Mouse (Mus musculus) thymus, adult 2 months (tissue): Measurements from ENCODE around the gene Chrm3. TPM values are rescaled to one million over a fixed set of nuclear protein-coding genes. Genes with fewer than 3 reads are reported as not detected.

Experiments used
- DNase-seq: peaks from one replicate; pipeline ENCODE4 v3.0.0; 2021
- H3K27ac ChIP-seq: fragments of 200-500 bp; 2 replicates; pipeline ENCODE4 v1.5.1; 2012; ENCODE audit warnings: low read length, control low read depth; ENCODE audit not compliant: control insufficient read depth, insufficient read depth
- H3K27me3 ChIP-seq: fragments of 200-500 bp; 2 replicates; pipeline ENCODE4 v1.6.1; 2012; ENCODE audit warnings: mild to moderate bottlenecking, low read length, moderate library complexity, mixed read lengths; ENCODE audit not compliant: control insufficient read depth, insufficient read depth
- H3K36me3 ChIP-seq: fragments of 200-500 bp; 2 replicates; pipeline ENCODE4 v1.6.1; 2012; ENCODE audit warnings: mild to moderate bottlenecking, low read length, moderate library complexity; ENCODE audit not compliant: control insufficient read depth, insufficient read depth
- H3K4me1 ChIP-seq: fragments of 200-500 bp; replicated peaks from 2 replicates; pipeline ENCODE4 v1.6.1; 2012; ENCODE audit warnings: low read length; ENCODE audit not compliant: control insufficient read depth, insufficient read depth
- H3K4me3 ChIP-seq: fragments of 200-500 bp; 2 replicates; pipeline ENCODE4 v1.5.1; 2012; ENCODE audit warnings: mild to moderate bottlenecking, low read length, control low read depth, moderate library complexity; ENCODE audit not compliant: control insufficient read depth, insufficient read depth
- CTCF ChIP-seq: fragments of 200-500 bp; IDR thresholded peaks from 2 replicates; pipeline ENCODE4 v1.5.1; 2012; ENCODE audit warnings: mild to moderate bottlenecking, control low read depth, low read length, moderate library complexity, borderline replicate concordance; ENCODE audit not compliant: control insufficient read depth, poor library complexity, insufficient read depth; ENCODE audit errors: extremely low read depth
- POLR2A ChIP-seq: fragments of 200-500 bp; IDR thresholded peaks from 2 replicates; pipeline ENCODE4 v1.6.1; 2012; ENCODE audit warnings: mild to moderate bottlenecking, low read length, control low read depth, moderate library complexity; ENCODE audit not compliant: control insufficient read depth, poor library complexity, insufficient read depth; ENCODE audit errors: extremely low read depth
- WGBS: fragments of 180-500 bp; shearing (Covaris S2); methylation state at CpG from one replicate; pipeline ENCODE4 v1.1.7; 2018; 5-methylcytosine and 5-hydroxymethylcytosine counted together
- polyA plus RNA-seq: library from polyadenylated mRNA; depleted of rRNA; stranded (reverse); fragments of >200 nt; gene quantifications from 2 replicates; pipeline ENCODE4 v1.2.3, GENCODE M21; 2012

The Chrm3 gene
- polyA plus RNA-seq, 1 experiment: 0.28 TPM

DNA sequence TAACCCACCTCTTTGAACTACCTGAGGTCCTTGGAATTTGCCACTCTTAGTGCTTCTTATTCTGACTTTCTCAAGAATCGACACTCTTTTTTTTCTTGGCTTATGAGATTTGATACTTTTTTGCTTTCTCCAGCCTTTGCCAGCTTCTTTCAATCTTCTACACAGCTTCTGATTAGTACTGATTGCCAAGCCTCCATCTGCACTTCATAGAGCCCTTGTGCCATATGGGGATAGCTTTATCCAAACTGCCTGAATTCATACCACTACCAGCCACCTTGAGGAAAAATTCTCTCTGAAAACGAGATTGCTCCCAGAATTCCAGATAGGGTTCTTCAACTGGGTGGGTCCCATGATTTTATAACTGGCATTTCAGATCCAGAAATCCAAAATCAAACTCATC is 368.0 kb downstream of the Chrm3 start:
- no peak for TF ChIP-seq CTCF
- no peak for TF ChIP-seq POLR2A
- Histone ChIP-seq H3K4me1 (no peaks in the 10 kb centered on the region), H3K4me3 (no peak overlapping the region), H3K36me3 (no peaks in the 10 kb centered on the region), H3K27me3 (no peaks in the 10 kb centered on the region), H3K27ac (no peak overlapping the region)
- no peak for DNase-seq
- 90% methylated on average over 2 of the region's 2 CpGs for WGBS

DNA sequence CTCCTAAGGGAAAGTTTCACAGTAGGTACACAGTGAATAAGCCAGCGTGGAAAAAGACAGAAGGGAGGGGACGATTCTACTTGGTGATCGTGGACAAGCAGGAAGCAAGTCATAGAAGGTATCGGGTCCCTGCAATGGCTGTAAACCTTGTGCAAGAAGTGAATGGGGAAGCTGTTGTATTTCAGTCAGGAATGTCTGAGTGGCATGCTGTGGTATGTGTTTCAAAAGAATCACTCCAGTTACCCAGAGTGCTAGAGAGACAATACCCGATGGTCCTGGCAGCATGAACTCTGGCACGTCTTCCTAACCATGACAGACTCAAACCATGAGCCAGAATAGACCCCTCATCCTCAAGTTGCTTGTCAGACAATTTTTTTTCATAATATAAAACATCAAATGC is 375.0 kb downstream of the Chrm3 start:
- DNase-seq: no peak
- Histone ChIP-seq H3K4me3 (no peak overlapping the region), H3K27ac (no peak overlapping the region), H3K4me1 (no peaks in the 10 kb centered on the region), H3K36me3 (no peaks in the 10 kb centered on the region), H3K27me3 (no peaks in the 10 kb centered on the region)
- TF ChIP-seq POLR2A (no peak), CTCF (no peak)
- whole genome bisulfite sequencing: 61% methylated on average over 6 of the region's 6 CpGs

DNA sequence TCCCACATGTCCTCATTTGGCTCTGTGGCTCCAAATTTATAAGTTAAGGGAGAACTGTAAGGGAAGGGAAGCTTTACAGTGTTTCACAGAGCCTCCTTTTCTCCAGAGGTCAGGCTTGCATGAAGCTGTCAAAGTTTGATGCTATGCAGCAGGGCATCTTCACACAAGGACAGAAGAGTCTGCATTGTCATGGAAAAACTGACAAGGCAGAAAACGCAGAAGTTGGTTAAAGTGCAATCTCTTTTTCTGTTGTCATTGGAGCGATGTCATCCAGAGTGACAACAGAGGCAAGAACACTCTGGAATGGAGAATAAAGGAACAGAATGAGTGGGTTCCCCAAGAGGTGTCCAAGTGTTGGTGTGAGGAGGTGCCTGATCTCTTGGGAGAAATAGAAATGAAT is 377.4 kb downstream of the Chrm3 start:
- TF ChIP-seq CTCF (no peak), POLR2A (no peak)

DNA sequence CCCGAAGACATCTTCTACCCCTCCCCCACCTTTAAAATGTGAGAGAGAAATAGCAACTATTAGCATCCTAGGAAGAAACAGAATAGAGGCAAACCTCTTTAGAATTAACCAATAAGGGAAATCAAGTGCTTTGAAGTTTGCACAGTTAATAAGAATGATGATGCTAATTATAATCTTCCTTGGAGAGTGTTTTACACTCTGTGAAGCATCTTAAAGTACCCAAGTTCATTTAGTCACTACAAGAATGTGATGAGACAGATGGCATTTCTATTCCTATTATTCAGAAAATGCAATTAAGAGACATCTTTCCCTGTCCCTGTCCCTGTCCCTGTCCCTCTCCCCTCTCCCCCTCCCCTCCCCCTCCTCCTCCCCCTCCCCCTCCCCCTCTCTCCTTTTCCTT is 382.9 kb downstream of the Chrm3 start:
- no peak overlapping the region for H3K27ac ChIP-seq
- no peaks in the 10 kb centered on the region for H3K4me1 ChIP-seq
- WGBS: 75% methylated on average over 1 of the region's 1 CpGs
- no peak for TF ChIP-seq CTCF
- TF ChIP-seq POLR2A: no peak
- no peak overlapping the region for H3K4me3 ChIP-seq
- H3K36me3 ChIP-seq: no peaks in the 10 kb centered on the region
- DNase-seq: no peak
- no peaks in the 10 kb centered on the region for H3K27me3 ChIP-seq

More for the DNA sequence above, 377.4 kb downstream of the Chrm3 start:
- no peak overlapping the region for H3K27ac ChIP-seq
- H3K4me1 ChIP-seq: no peaks in the 10 kb centered on the region
- H3K36me3 ChIP-seq: no peaks in the 10 kb centered on the region
- DNase-seq: no peak
- WGBS: 90% methylated on average over 2 of the region's 2 CpGs
- H3K27me3 ChIP-seq: no peaks in the 10 kb centered on the region
- H3K4me3 ChIP-seq: no peak overlapping the region

DNA sequence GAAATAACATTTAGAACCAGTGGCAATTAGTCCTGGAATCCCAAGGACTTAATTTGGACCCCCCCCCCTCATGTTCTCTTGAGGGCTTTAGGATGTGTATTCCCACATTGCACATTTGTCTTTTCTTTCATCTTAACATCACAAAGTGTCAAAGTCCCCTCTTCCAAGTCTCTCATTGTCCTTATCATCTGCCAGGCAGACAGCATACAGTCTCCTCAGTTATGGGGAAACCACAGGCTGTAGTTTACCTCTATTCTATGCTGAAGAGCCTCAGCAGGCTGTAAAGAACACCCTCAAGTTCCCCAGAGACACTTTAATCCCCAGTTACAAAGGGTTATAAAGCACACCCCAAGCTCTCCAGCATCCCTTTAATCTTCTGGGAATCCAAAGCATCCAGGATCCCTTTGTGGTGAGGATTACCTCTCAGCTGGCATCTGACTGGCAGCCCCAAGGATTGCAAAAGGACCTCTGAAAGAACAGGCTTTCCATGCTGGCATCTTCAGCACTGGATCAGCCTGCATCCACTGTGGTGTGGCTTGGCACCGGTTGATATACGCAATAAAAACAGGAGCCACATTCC is 386.8 kb downstream of the Chrm3 start:
- Histone ChIP-seq H3K4me3 (no peak overlapping the region), H3K27ac (no peak overlapping the region), H3K4me1 (peaks cover 2% of the 10 kb centered on the region), H3K36me3 (no peaks in the 10 kb centered on the region), H3K27me3 (no peaks in the 10 kb centered on the region)
- no peak for TF ChIP-seq CTCF
- TF ChIP-seq POLR2A: no peak
- 91% methylated on average over 2 of the region's 2 CpGs for WGBS
- no peak for DNase-seq

DNA sequence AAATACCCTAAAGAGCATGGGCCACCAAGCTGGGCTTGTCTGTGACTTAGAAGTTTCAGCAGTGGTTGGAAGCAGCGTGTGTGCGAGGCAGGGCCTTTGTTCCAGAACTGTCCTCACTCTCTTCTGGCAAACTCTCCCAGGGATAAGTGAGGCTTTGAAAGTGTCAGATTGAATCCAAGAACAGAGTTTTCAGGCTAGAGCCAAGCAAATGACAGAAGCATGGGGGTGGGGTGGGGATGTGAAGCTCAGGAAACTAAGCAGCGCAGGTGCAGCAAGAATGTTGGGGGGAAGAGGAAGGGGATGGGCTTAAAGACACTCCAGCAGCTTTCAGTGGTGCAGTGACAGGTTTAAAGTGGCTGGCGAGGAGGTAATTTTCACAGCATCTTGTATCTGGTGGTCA is 388.8 kb downstream of the Chrm3 start:
- Histone ChIP-seq H3K27ac (no peak overlapping the region), H3K4me3 (no peak overlapping the region), H3K27me3 (no peaks in the 10 kb centered on the region), H3K36me3 (no peaks in the 10 kb centered on the region), H3K4me1 (peaks cover 2% of the 10 kb centered on the region)
- WGBS: 44% methylated on average over 4 of the region's 4 CpGs
- DNase-seq: peak; percentile 27
- TF ChIP-seq CTCF (no peak), POLR2A (no peak)

DNA sequence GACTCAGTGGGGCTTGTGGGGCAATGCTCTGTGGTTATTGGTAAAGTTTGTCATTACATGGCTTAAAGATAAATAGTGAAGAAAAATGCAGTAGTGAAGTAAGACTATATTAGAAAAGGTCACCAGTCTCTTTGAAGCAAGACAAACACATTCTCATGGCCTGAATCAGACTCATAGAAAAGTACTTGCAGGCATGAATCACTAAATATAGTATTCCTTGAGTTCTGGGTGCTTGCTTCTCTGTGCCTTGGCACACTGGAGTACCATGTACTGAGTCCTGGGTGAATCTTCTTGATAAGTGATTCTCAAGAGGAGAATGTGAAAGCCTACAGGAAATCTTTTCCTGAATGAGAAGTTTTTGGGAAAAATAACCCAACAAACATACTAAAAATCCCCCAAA is 408.0 kb downstream of the Chrm3 start:
- H3K4me3 ChIP-seq: no peak overlapping the region
- no peak overlapping the region for H3K27ac ChIP-seq
- H3K36me3 ChIP-seq: no peaks in the 10 kb centered on the region
- DNase-seq: no peak
- H3K4me1 ChIP-seq: no peaks in the 10 kb centered on the region
- no peaks in the 10 kb centered on the region for H3K27me3 ChIP-seq
- TF ChIP-seq CTCF: no peak
- TF ChIP-seq POLR2A: no peak
